Mouse (Mus musculus) brown adipose tissue, adult 24 weeks (tissue): ENCODE measurements around the gene Lhx1. TPM values are rescaled to one million over a fixed set of nuclear protein-coding genes. Genes with fewer than 3 reads are reported as not detected.

ENCODE experiments used
- H3K27ac ChIP-seq: fragments of 200-500 bp; replicated peaks from 2 replicates; pipeline ENCODE4 v1.5.1; 2012; ENCODE audit warnings: low read depth, mild to moderate bottlenecking, low read length
- H3K4me1 ChIP-seq: fragments of 200-500 bp; 2 replicates; pipeline ENCODE4 v1.6.1; 2012; ENCODE audit warnings: low read length, mixed read lengths; ENCODE audit not compliant: control insufficient read depth, insufficient read depth, insufficient read length
- H3K4me3 ChIP-seq: fragments of 200-500 bp; 2 replicates; pipeline ENCODE4 v1.5.1; 2012; ENCODE audit warnings: low read depth, mild to moderate bottlenecking, low read length, moderate library complexity; ENCODE audit not compliant: insufficient read depth
- polyA plus RNA-seq: library from polyadenylated mRNA; stranded (reverse); fragments of >200 nt; gene quantifications from 2 replicates; pipeline ENCODE4 v1.2.4, GENCODE M21; 2012; ENCODE audit not compliant: missing spikeins, insufficient read depth, insufficient read length

Lhx1 gene
- polyA plus RNA-seq, 1 experiment, result 0.32 TPM

GRCm38 (mm10) chr11:84548293-84548692 lies 23.0 kb upstream of the Lhx1 start:
- no peak overlapping the region for H3K4me3 ChIP-seq
- no peak overlapping the region for H3K27ac ChIP-seq
- no peaks in the 10 kb centered on the region for H3K4me1 ChIP-seq

GRCm38 (mm10) chr11:84539981-84540380 lies 14.6 kb upstream of the Lhx1 start:
- Histone ChIP-seq H3K4me1 (no peaks in the 10 kb centered on the region), H3K27ac (no peak overlapping the region), H3K4me3 (no peak overlapping the region)

- H3K4me1 ChIP-seq, result no peaks in the 10 kb centered on the region
- H3K27ac ChIP-seq, result no peak overlapping the region
These were observed 4.7 kb upstream of the Lhx1 start for GRCm38 (mm10) chr11:84529797-84530703.

GRCm38 (mm10) chr11:84529143-84529755 lies 3.9 kb upstream of the Lhx1 start:
- no peak overlapping the region for H3K4me3 ChIP-seq
- H3K27ac ChIP-seq, result no peak overlapping the region
- no peaks in the 10 kb centered on the region for H3K4me1 ChIP-seq

More at GRCm38 (mm10) chr11:84529797-84530703, 4.7 kb upstream of the Lhx1 start:
- H3K4me3 ChIP-seq, result no peak overlapping the region

- Histone ChIP-seq H3K4me1 (peaks cover 5% of the 10 kb centered on the region), H3K27ac (no peak overlapping the region), H3K4me3 (no peak overlapping the region)
These were observed 1.9 kb upstream of the Lhx1 start for GRCm38 (mm10) chr11:84526976-84527860.

GRCm38 (mm10) chr11:84526451-84526850 lies 1.1 kb upstream of the Lhx1 start:
- H3K4me3 ChIP-seq, result no peak overlapping the region
- H3K27ac ChIP-seq, result no peak overlapping the region
- H3K4me1 ChIP-seq, result peaks cover 5% of the 10 kb centered on the region

- H3K4me3 ChIP-seq, result peak overlapping the region; percentile 44
- H3K27ac ChIP-seq, result no peak overlapping the region
- peaks cover 5% of the 10 kb centered on the region for H3K4me1 ChIP-seq
These were observed 644 bp downstream of the Lhx1 start for GRCm38 (mm10) chr11:84524511-84525270.

GRCm38 (mm10) chr11:84523841-84524510 lies 1.4 kb downstream of the Lhx1 start:
- Histone ChIP-seq H3K4me1 (peaks cover 5% of the 10 kb centered on the region), H3K27ac (no peak overlapping the region), H3K4me3 (0 out of 2 replicates have a peak overlapping the region, but pooled peaks have one; percentile 1)

- peaks cover 5% of the 10 kb centered on the region for H3K4me1 ChIP-seq
- H3K27ac ChIP-seq, result no peak overlapping the region
- no peak overlapping the region for H3K4me3 ChIP-seq
These were observed 2.0 kb downstream of the Lhx1 start for GRCm38 (mm10) chr11:84523321-84523831.

GRCm38 (mm10) chr11:84522577-84523320 lies 2.6 kb downstream of the Lhx1 start:
- peaks cover 5% of the 10 kb centered on the region for H3K4me1 ChIP-seq
- peak overlapping the region; percentile 50 for H3K4me3 ChIP-seq
- no peak overlapping the region for H3K27ac ChIP-seq

- H3K4me3 ChIP-seq, result no peak overlapping the region
- H3K27ac ChIP-seq, result no peak overlapping the region
- peaks cover 5% of the 10 kb centered on the region for H3K4me1 ChIP-seq
These were observed 3.5 kb downstream of the Lhx1 start for GRCm38 (mm10) chr11:84521751-84522299.

GRCm38 (mm10) chr11:84521071-84521390 lies 4.3 kb downstream of the Lhx1 start:
- no peak overlapping the region for H3K4me3 ChIP-seq
- peaks cover 5% of the 10 kb centered on the region for H3K4me1 ChIP-seq
- H3K27ac ChIP-seq, result no peak overlapping the region
